ENCODE assay signal across 8 mouse cellular contexts in the genomic region with DNA sequence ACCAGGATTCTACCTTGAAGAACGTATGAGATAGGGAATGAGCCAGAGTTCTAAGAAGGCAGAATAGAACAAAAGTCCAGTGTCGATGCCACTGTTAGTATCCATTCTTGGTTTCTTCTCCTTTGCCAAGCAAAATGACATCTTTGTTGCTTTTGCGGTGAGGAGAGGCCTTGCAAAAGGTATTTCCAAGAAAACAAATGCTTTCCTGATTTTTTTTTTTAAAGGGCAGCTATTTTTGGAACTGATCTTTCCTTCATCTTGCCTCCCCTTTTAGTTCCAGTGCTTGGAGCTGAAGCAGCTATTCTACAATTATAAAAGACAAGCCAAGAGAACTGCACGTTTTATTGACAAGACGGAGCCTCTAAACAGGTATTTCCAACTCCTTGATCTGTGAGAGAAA. TPM values are rescaled to one million over a fixed set of nuclear protein-coding genes. Genes with fewer than 3 reads are reported as not detected.
A peak's percentile ranks its signal among the peaks of the same experiment; 100 is the strongest.
DNase-seq lines count a peak whose midpoint lies in the region; ATAC-seq and TF ChIP-seq lines count a peak whose summit lies in the region.

A gene (plus strand): TSS at position 301 of the 400 bp plus-strand sequence.

- H3K4me3 ChIP-seq in ES-E14 (ENCODE audit: insufficient read depth in 1 of 2, low read depth in 1 of 2, low read length in 2 of 2, poor library complexity in 1 of 2, severe bottlenecking in 1 of 2): no peak within 1 kb of the TSS
- no peak within 1 kb of the TSS for H3K4me3 ChIP-seq in forebrain, postnatal 0 days (ENCODE audit: low read depth, low read length)
- H3K4me3 ChIP-seq in hindbrain, embryonic 12.5 days: no peak within 1 kb of the TSS
- no peak within 1 kb of the TSS for H3K4me3 ChIP-seq in liver, embryonic 13.5 days (replicated peaks)
- H3K4me3 ChIP-seq in stomach, postnatal 0 days (ENCODE audit: low read depth, low read length): no peak within 1 kb of the TSS

- no peaks in the 10 kb centered on the region for H3K9me3 ChIP-seq in ES-E14 (ENCODE audit: control insufficient read depth, insufficient read depth, low read depth, low read length)
- no peaks in the 10 kb centered on the region for H3K9me3 ChIP-seq in forebrain, postnatal 0 days (ENCODE audit: low read length)
- no peaks in the 10 kb centered on the region for H3K9me3 ChIP-seq in hindbrain, embryonic 12.5 days (replicated peaks)
- no peaks in the 10 kb centered on the region for H3K9me3 ChIP-seq in liver, embryonic 13.5 days (replicated peaks)
- H3K9me3 ChIP-seq in stomach, postnatal 0 days (ENCODE audit: control insufficient read depth, low read length): no peaks in the 10 kb centered on the region

- no peak for TF ChIP-seq EP300 in stomach, postnatal 0 days (optimal IDR thresholded peaks at IDR 0.05)

- no peaks in the 10 kb centered on the region for H3K4me1 ChIP-seq in ES-E14 (ENCODE audit: control insufficient read depth in 2 of 2, insufficient read depth in 2 of 2, low read length in 2 of 2, poor library complexity in 1 of 2)
- H3K4me1 ChIP-seq in forebrain, postnatal 0 days (ENCODE audit: insufficient read depth): no peaks in the 10 kb centered on the region
- 0 out of 2 replicates have a peak, but pooled peaks cover 7% of the 10 kb centered on the region for H3K4me1 ChIP-seq in hindbrain, embryonic 12.5 days
- peaks cover 18% of the 10 kb centered on the region for H3K4me1 ChIP-seq in liver, embryonic 13.5 days (replicated peaks)
- no peaks in the 10 kb centered on the region for H3K4me1 ChIP-seq in stomach, postnatal 0 days (replicated peaks; ENCODE audit: control insufficient read depth, insufficient read depth)

- H3K4me2 ChIP-seq in forebrain, postnatal 0 days (ENCODE audit: low read depth): no peak within 1 kb of the TSS
- no peak within 1 kb of the TSS for H3K4me2 ChIP-seq in hindbrain, embryonic 12.5 days (replicated peaks)
- H3K4me2 ChIP-seq in liver, embryonic 13.5 days: no peak within 1 kb of the TSS
- H3K4me2 ChIP-seq in stomach, postnatal 0 days (replicated peaks; ENCODE audit: low read depth): no peak within 1 kb of the TSS

- 85% methylated on average over 5 of the region's 5 CpGs for WGBS in forebrain, postnatal 0 days
- WGBS in hindbrain, embryonic 12.5 days: 81% methylated on average over 5 of the region's 5 CpGs
- WGBS in liver, embryonic 13.5 days (ENCODE audit: insufficient replicate concordance): 74% methylated on average over 5 of the region's 5 CpGs
- WGBS in stomach, postnatal 0 days: 71% methylated on average over 5 of the region's 5 CpGs

- no peak for ATAC-seq in forebrain, postnatal 0 days
- ATAC-seq in hindbrain, embryonic 12.5 days (ENCODE audit: low FRiP score): no peak
- ATAC-seq in liver, embryonic 13.5 days (ENCODE audit: low read depth): no peak
- no peak for ATAC-seq in stomach, postnatal 0 days (ENCODE audit: low FRiP score, low TSS enrichment)

- H3K27me3 ChIP-seq in forebrain, postnatal 0 days (ENCODE audit: insufficient read depth, low read length): no peaks in the 10 kb centered on the region
- no peaks in the 10 kb centered on the region for H3K27me3 ChIP-seq in hindbrain, embryonic 12.5 days
- H3K27me3 ChIP-seq in liver, embryonic 13.5 days: no peaks in the 10 kb centered on the region
- H3K27me3 ChIP-seq in stomach, postnatal 0 days (ENCODE audit: control insufficient read depth, insufficient read depth, low read length): no peaks in the 10 kb centered on the region

- H3K27ac ChIP-seq in ES-E14 (ENCODE audit: insufficient read depth, low read depth, low read length, poor library complexity, severe bottlenecking): no peak within 1 kb of the TSS
- H3K27ac ChIP-seq in forebrain, postnatal 0 days (ENCODE audit: low read depth, low read length): no peak within 1 kb of the TSS
- H3K27ac ChIP-seq in hindbrain, embryonic 12.5 days: no peak within 1 kb of the TSS
- H3K27ac ChIP-seq in liver, embryonic 13.5 days: no peak within 1 kb of the TSS
- peak within 1 kb of the TSS; percentile 9; the same call in 1 of the 2 replicates for H3K27ac ChIP-seq in stomach, postnatal 0 days (replicated peaks)

- in situ Hi-C loops in ES-E14 (cut with MboI; ENCODE audit: low sequenced_read_pairs in 2 of 2, unreplicated experiment in 2 of 2): no loop called here

- no peak for TF ChIP-seq CTCF in forebrain, postnatal 0 days (IDR thresholded peaks at IDR 0.05; ENCODE audit: low read depth)
- no peak for TF ChIP-seq CTCF in stomach, postnatal 0 days (IDR thresholded peaks at IDR 0.05; ENCODE audit: low read depth)

- 0 out of 2 replicates have a peak, but pooled peaks cover 2% of the 10 kb centered on the region for H3K36me3 ChIP-seq in ES-E14 (ENCODE audit: control insufficient read depth, insufficient read depth, low read length, poor library complexity, severe bottlenecking)
- H3K36me3 ChIP-seq in forebrain, postnatal 0 days (ENCODE audit: insufficient read depth): no peaks in the 10 kb centered on the region
- no peaks in the 10 kb centered on the region for H3K36me3 ChIP-seq in hindbrain, embryonic 12.5 days
- no peaks in the 10 kb centered on the region for H3K36me3 ChIP-seq in liver, embryonic 13.5 days
- H3K36me3 ChIP-seq in stomach, postnatal 0 days (ENCODE audit: control insufficient read depth, insufficient read depth, low read length): no peaks in the 10 kb centered on the region

- DNase-seq in ES-E14 (ENCODE audit: low read depth, low spot score): no peak
- DNase-seq in adrenal gland, adult 18-20 months (ENCODE audit: low spot score in 2 of 2): no peak
- no peak for DNase-seq in forebrain, postnatal 0 days
- DNase-seq in liver, embryonic 13.5 days: no peak
- no peak for DNase-seq in stomach, postnatal 0 days (ENCODE audit: low spot score)
- no peak for DNase-seq in ovary, postnatal 14 days (ENCODE audit: low spot score)
- DNase-seq in lung, postnatal 10 days: no peak

- no peak within 1 kb of the TSS for H3K9ac ChIP-seq in ES-E14 (ENCODE audit: insufficient read depth, low read depth, low read length, poor library complexity, severe bottlenecking)
- H3K9ac ChIP-seq in forebrain, postnatal 0 days: no peak within 1 kb of the TSS
- H3K9ac ChIP-seq in hindbrain, embryonic 12.5 days: no peak within 1 kb of the TSS
- H3K9ac ChIP-seq in liver, embryonic 13.5 days: no peak within 1 kb of the TSS
- H3K9ac ChIP-seq in stomach, postnatal 0 days (ENCODE audit: low read length): no peak within 1 kb of the TSS

TF ChIP-seq in ES-E14, 5 proteins besides CTCF, POLR2A, EP300 and RAD21:
- TF ChIP-seq HCFC1 (IDR thresholded peaks at IDR 0.05; ENCODE audit: borderline replicate concordance, insufficient read depth, low read length): no peak
- no peak for TF ChIP-seq ZC3H11A (IDR thresholded peaks at IDR 0.05; ENCODE audit: borderline replicate concordance, low read depth, low read length)
- no peak for TF ChIP-seq MAFK (IDR thresholded peaks at IDR 0.05; ENCODE audit: insufficient read depth, low read depth, low read length)
- no peak for TF ChIP-seq CHD2 (IDR thresholded peaks at IDR 0.05; ENCODE audit: low read depth, low read length)
- no peak for TF ChIP-seq ZNF384 (IDR thresholded peaks at IDR 0.05; ENCODE audit: low read depth, low read length)

RNA-seq across cellular contexts. Expression of the gene that starts here (rescaled TPM):
- total RNA-seq in ES-E14 (2012; rRNA removed): 343 and 546 TPM in 2 replicates
- 100 to 1,000 TPM; 112 to 139 TPM for total RNA-seq in adrenal gland, adult 18-20 months (2021)
- 80.8 and 90.8 TPM in 2 replicates for total RNA-seq in forebrain, postnatal 0 days (2014; rRNA removed)
- polyA plus RNA-seq in forebrain, postnatal 0 days (2015; fragmentation: Nextera tagmentation; extraction: Ambion mirVana): 64.8 and 72.4 TPM in 2 replicates
- 113 TPM in 2 replicates for polyA plus RNA-seq in hindbrain, embryonic 12.5 days (2016; fragmentation: Nextera tagmentation; extraction: Ambion mirVana)
- 55.2 and 63.2 TPM in 2 replicates for polyA plus RNA-seq in liver, embryonic 13.5 days (2015; fragmentation: Nextera tagmentation; extraction: Ambion mirVana)
- polyA plus RNA-seq in stomach, postnatal 0 days (2015; fragmentation: Nextera tagmentation; extraction: Ambion mirVana): 69.0 and 81.3 TPM in 2 replicates
